Mouse (Mus musculus): ENCODE measurements around the gene Pla2g3. TPM values are rescaled to one million over a fixed set of nuclear protein-coding genes. Genes with fewer than 3 reads are reported as not detected.

The Pla2g3 gene
- polyA plus RNA-seq, 1 experiment from 2014 or later = 0.45 TPM

- peaks cover 9% of the 10 kb centered on the region for H3K4me1 ChIP-seq (replicated peaks)
- no peaks in the 10 kb centered on the region for H3K27me3 ChIP-seq (replicated peaks)
- 85% methylated on average over 2 of the region's 2 CpGs for WGBS
- H3K36me3 ChIP-seq = no peaks in the 10 kb centered on the region
- no peak for ATAC-seq
- no peaks in the 10 kb centered on the region for H3K9me3 ChIP-seq
- no peak overlapping the region for H3K9ac ChIP-seq
- H3K27ac ChIP-seq = no peak overlapping the region
- no peak overlapping the region for H3K4me2 ChIP-seq (replicated peaks)
- H3K4me3 ChIP-seq (replicated peaks) = no peak overlapping the region
Measured at GRCm38 (mm10) chr11:3547047-3547446, 59.0 kb downstream of the Pla2g3 start.

- Histone ChIP-seq H3K9ac (no peak overlapping the region), H3K9me3 (no peaks in the 10 kb centered on the region), H3K4me1 (replicated peaks) (peaks cover 6% of the 10 kb centered on the region; the same call in 1 of the 2 replicates), H3K27me3 (replicated peaks) (no peaks in the 10 kb centered on the region), H3K27ac (no peak overlapping the region), H3K4me2 (replicated peaks) (no peak overlapping the region), H3K4me3 (replicated peaks) (no peak overlapping the region), H3K36me3 (no peaks in the 10 kb centered on the region)
- no peak; the same call in 1 of the 2 replicates for ATAC-seq
- 45% methylated on average over 6 of the region's 6 CpGs for WGBS
Measured at GRCm38 (mm10) chr11:3547969-3548368, 59.9 kb downstream of the Pla2g3 start.

GRCm38 (mm10) chr11:3548564-3549295 lies 60.6 kb downstream of the Pla2g3 start:
- no peak overlapping the region for H3K27ac ChIP-seq
- WGBS = 65% methylated on average over 3 of the region's 3 CpGs
- no peaks in the 10 kb centered on the region for H3K9me3 ChIP-seq
- ATAC-seq = no peak
- H3K4me1 ChIP-seq (replicated peaks) = peaks cover 6% of the 10 kb centered on the region; the same call in 1 of the 2 replicates
- H3K4me2 ChIP-seq (replicated peaks) = no peak overlapping the region
- no peak overlapping the region for H3K4me3 ChIP-seq (replicated peaks)
- no peaks in the 10 kb centered on the region for H3K36me3 ChIP-seq
- no peak overlapping the region for H3K9ac ChIP-seq
- no peaks in the 10 kb centered on the region for H3K27me3 ChIP-seq (replicated peaks)

Other genes starting within 250 kb of the Pla2g3 start
- gene Drg1, start 221.9 kb upstream of the Pla2g3 start, polyA plus RNA-seq (2015; fragmentation: Nextera tagmentation; extraction: Ambion mirVana) = 209 and 211 TPM in 2 replicates
- 34.2 and 36.1 TPM in 2 replicates for gene Patz1, start 199.4 kb upstream of the Pla2g3 start, polyA plus RNA-seq (2015; fragmentation: Nextera tagmentation; extraction: Ambion mirVana)
- 8.5 and 8.7 TPM in 2 replicates for gene Pik3ip1, start 157.9 kb upstream of the Pla2g3 start, polyA plus RNA-seq (2015; fragmentation: Nextera tagmentation; extraction: Ambion mirVana)
- 60.1 and 64.0 TPM in 2 replicates for gene Limk2, start 79.1 kb upstream of the Pla2g3 start, polyA plus RNA-seq (2015; fragmentation: Nextera tagmentation; extraction: Ambion mirVana)
- 31.1 and 31.2 TPM in 2 replicates for gene Rnf185, start 35.9 kb upstream of the Pla2g3 start, polyA plus RNA-seq (2015; fragmentation: Nextera tagmentation; extraction: Ambion mirVana)
- gene Inpp5j, start 16.5 kb downstream of the Pla2g3 start, polyA plus RNA-seq (2015; fragmentation: Nextera tagmentation; extraction: Ambion mirVana) = 4.2 and 4.6 TPM in 2 replicates
- gene Selenom, start 26.4 kb downstream of the Pla2g3 start, polyA plus RNA-seq (2015; fragmentation: Nextera tagmentation; extraction: Ambion mirVana) = 147 and 154 TPM in 2 replicates
- gene Smtn, start 52.3 kb downstream of the Pla2g3 start, polyA plus RNA-seq (2015; fragmentation: Nextera tagmentation; extraction: Ambion mirVana) = 78.3 and 79.6 TPM in 2 replicates
- 20.9 and 21.1 TPM in 2 replicates for gene Morc2a, start 160.9 kb downstream of the Pla2g3 start, polyA plus RNA-seq (2015; fragmentation: Nextera tagmentation; extraction: Ambion mirVana)